18 mouse cellular contexts compared by ENCODE assay signal in the genomic region with DNA sequence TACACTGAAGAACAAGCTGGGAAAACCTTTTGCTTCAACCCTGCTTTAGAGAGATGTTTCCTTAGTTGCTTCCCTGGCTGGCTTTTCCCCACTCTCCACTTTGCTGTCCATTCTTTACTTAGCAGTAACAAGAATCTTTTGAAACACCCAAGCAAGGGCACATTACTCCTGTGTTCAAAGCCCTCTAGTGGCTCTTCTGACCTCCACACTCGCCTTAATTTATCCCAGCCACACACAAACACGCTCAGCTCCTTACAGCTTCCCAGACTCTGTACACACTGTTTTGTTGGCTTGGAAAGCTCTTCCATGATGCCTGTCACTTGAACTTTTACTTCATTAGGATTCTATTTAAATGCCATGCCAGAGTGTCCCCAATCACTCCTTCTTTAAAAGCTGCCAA.
DNase-seq lines count a peak whose midpoint lies in the region; TF ChIP-seq lines count a peak whose summit lies in the region.
"Had no signal": no experiment of that assay in that cellular context is flagged by ENCODE, and none has a peak within 500 bp of the region (broad histone marks: within the 10 kb centered on the region; RNA-seq: fewer than 3 reads in every experiment).

No protein-coding gene starts in this region.

- no peak overlapping the region for H3K27ac ChIP-seq in kidney, adult 2 months (ENCODE audit: insufficient read depth, low read depth, low read length)
- H3K27ac ChIP-seq: hindbrain, embryonic 15.5 days; lung, embryonic 15.5 days; neural tube, embryonic 12.5 days had no signal

- H3K27me3 ChIP-seq in kidney, adult 2 months (replicated peaks; ENCODE audit: control insufficient read depth, insufficient read depth, low read length) = no peaks in the 10 kb centered on the region
- H3K27me3 ChIP-seq: hindbrain, embryonic 15.5 days; lung, embryonic 15.5 days; neural tube, embryonic 12.5 days had no signal

- no peaks in the 10 kb centered on the region for H3K36me3 ChIP-seq in kidney, adult 2 months (ENCODE audit: control insufficient read depth, insufficient read depth, low read length)
- H3K36me3 ChIP-seq: hindbrain, embryonic 15.5 days; lung, embryonic 15.5 days; neural tube, embryonic 12.5 days had no signal

- no peaks in the 10 kb centered on the region for H3K4me1 ChIP-seq in kidney, adult 2 months (ENCODE audit: control insufficient read depth, insufficient read depth, low read length)
- H3K4me1 ChIP-seq: hindbrain, embryonic 15.5 days; lung, embryonic 15.5 days; neural tube, embryonic 12.5 days had no signal

- DNase-seq in cerebellum, postnatal 10 days = peak; percentile 6 to 9
- no peak for DNase-seq in cerebellum, adult 9-11 months
- DNase-seq in kidney, adult 2 months = no peak
- DNase-seq in kidney, postnatal 4 days = no peak
- DNase-seq in 3134 (ENCODE audit: extremely low read depth, insufficient read length, low spot score) = peak; percentile 7
- DNase-seq in ZHBTc4 (ENCODE audit: low read depth, low spot score) = peak; percentile 6
- DNase-seq in gastrocnemius, postnatal 10 days = no peak
- DNase-seq in cerebellum, adult 11-12 months = no peak
- DNase-seq: adrenal gland, adult 2 months; cerebellum, adult 18-20 months; gastrocnemius, postnatal 14 days; heart, postnatal 14 days; kidney, adult 8-10 months; layer of hippocampus, postnatal 36 days; left cerebral cortex, postnatal 4 days had no signal

- H3K4me3 ChIP-seq in kidney, adult 2 months (ENCODE audit: insufficient read depth, low read depth, low read length) = no peak overlapping the region
- H3K4me3 ChIP-seq: hindbrain, embryonic 15.5 days; lung, embryonic 15.5 days; neural tube, embryonic 12.5 days had no signal

- TF ChIP-seq CTCF in kidney, adult 2 months (conservative IDR thresholded peaks at IDR 0.05; ENCODE audit: insufficient read depth, insufficient read length, low read depth, low read length) = peak; percentile 18; the same call in 1 of the 2 replicates

- 62% methylated on average over 2 of the region's 2 CpGs for WGBS in kidney, adult 2 months

- no peak for TF ChIP-seq POLR2A in kidney, adult 2 months (IDR thresholded peaks at IDR 0.05; ENCODE audit: low read depth, low read length)

Comparison
In these comparisons a context has a peak if more than half of its experiments do, and no peak if none do; other contexts are left out.
1. DNase-seq: peak in cerebellum, postnatal 10 days (2 of 2), 3134 (single experiment) and ZHBTc4 (single experiment); none in cerebellum, adult 9-11 months (single experiment), kidney, adult 2 months (single experiment), kidney, postnatal 4 days (0 of 2), gastrocnemius, postnatal 10 days (single experiment) and cerebellum, adult 11-12 months (single experiment).